ENCODE assay signal across 8 mouse cellular contexts in genomic region chr4:59765385-59766005, GRCm38 (mm10). TPM values are rescaled to one million over a fixed set of nuclear protein-coding genes. Genes with fewer than 3 reads are reported as not detected.
DNase-seq lines count a peak whose midpoint lies in the region; ATAC-seq and TF ChIP-seq lines count a peak whose summit lies in the region.

No protein-coding gene starts in this region.

- H3K4me2 ChIP-seq in neural tube, embryonic 11.5 days (ENCODE audit: low read depth), result no peak overlapping the region
- H3K4me2 ChIP-seq in heart, embryonic 15.5 days, result peak overlapping the region; percentile 29
- H3K4me2 ChIP-seq in liver, postnatal 0 days (ENCODE audit: low read depth, low read length), result peak overlapping the region; percentile 15; the same call in 1 of the 2 replicates
- peak overlapping the region; percentile 33 for H3K4me2 ChIP-seq in stomach, embryonic 16.5 days (ENCODE audit: low read depth, low read length)

- no peak for TF ChIP-seq CTCF in liver, postnatal 0 days (IDR thresholded peaks at IDR 0.05; ENCODE audit: low read depth)

- H3K9me3 ChIP-seq in neural tube, embryonic 11.5 days (ENCODE audit: control insufficient read depth, low read length), result no peaks in the 10 kb centered on the region
- H3K9me3 ChIP-seq in heart, embryonic 15.5 days (replicated peaks), result no peaks in the 10 kb centered on the region
- no peaks in the 10 kb centered on the region for H3K9me3 ChIP-seq in liver, postnatal 0 days (ENCODE audit: low read length)
- no peaks in the 10 kb centered on the region for H3K9me3 ChIP-seq in stomach, embryonic 16.5 days (replicated peaks; ENCODE audit: control insufficient read depth, low read length)

- H3K9ac ChIP-seq in neural tube, embryonic 11.5 days (ENCODE audit: low read length), result no peak overlapping the region
- no peak overlapping the region for H3K9ac ChIP-seq in heart, embryonic 15.5 days
- H3K9ac ChIP-seq in liver, postnatal 0 days (replicated peaks), result no peak overlapping the region
- peak overlapping the region; percentile 14; the same call in 1 of the 2 replicates for H3K9ac ChIP-seq in stomach, embryonic 16.5 days (ENCODE audit: low read length)

- no peak overlapping the region for H3K4me3 ChIP-seq in neural tube, embryonic 11.5 days (ENCODE audit: low read depth, low read length)
- H3K4me3 ChIP-seq in heart, embryonic 15.5 days, result no peak overlapping the region
- no peak overlapping the region; the same call in 1 of the 2 replicates for H3K4me3 ChIP-seq in liver, postnatal 0 days (ENCODE audit: low read depth, low read length)
- H3K4me3 ChIP-seq in stomach, embryonic 16.5 days (replicated peaks; ENCODE audit: low read length), result no peak overlapping the region

- H3K27ac ChIP-seq in neural tube, embryonic 11.5 days (ENCODE audit: low read depth, low read length), result no peak overlapping the region
- peak overlapping the region; percentile 71 for H3K27ac ChIP-seq in heart, embryonic 15.5 days
- peak overlapping the region; percentile 48; the same call in 1 of the 2 replicates for H3K27ac ChIP-seq in liver, postnatal 0 days (ENCODE audit: low read depth)
- peak overlapping the region; percentile 80 for H3K27ac ChIP-seq in stomach, embryonic 16.5 days (ENCODE audit: low read length)

- peaks cover 2% of the 10 kb centered on the region; the same call in 1 of the 2 replicates for H3K36me3 ChIP-seq in neural tube, embryonic 11.5 days (ENCODE audit: control insufficient read depth, insufficient read depth, low read length)
- peaks cover 5% of the 10 kb centered on the region for H3K36me3 ChIP-seq in heart, embryonic 15.5 days
- H3K36me3 ChIP-seq in liver, postnatal 0 days (replicated peaks; ENCODE audit: insufficient read depth, low read length), result peaks cover 7% of the 10 kb centered on the region
- peaks cover 2% of the 10 kb centered on the region; the same call in 1 of the 2 replicates for H3K36me3 ChIP-seq in stomach, embryonic 16.5 days (ENCODE audit: control insufficient read depth, insufficient read depth, low read length)

- ATAC-seq in neural tube, embryonic 11.5 days (ENCODE audit: insufficient read depth, low FRiP score, low TSS enrichment), result peak; percentile 62
- ATAC-seq in heart, embryonic 15.5 days (replicated peaks; ENCODE audit: insufficient number of reproducible peaks, insufficient read depth, low FRiP score, low read depth), result 0 out of 2 replicates have a peak, but pooled peaks have one; percentile 58
- no peak for ATAC-seq in liver, postnatal 0 days
- ATAC-seq in stomach, embryonic 16.5 days (ENCODE audit: insufficient read depth, low FRiP score), result peak; percentile 64
- no peak for ATAC-seq in granulocyte monocyte progenitor cell, adult 5-6 weeks (replicated peaks; ENCODE audit: poor library complexity, severe bottlenecking)

- peak; percentile 37 for DNase-seq in neural tube, embryonic 11.5 days (ENCODE audit: low spot score)
- no peak for DNase-seq in neural tube, embryonic 10.5 days (ENCODE audit: extremely low spot score, low spot score)
- no peak for DNase-seq in liver, postnatal 0 days
- DNase-seq in gastrocnemius, postnatal 4 days (ENCODE audit: low spot score in 2 of 2), result no peak
- no peak for DNase-seq in gastrocnemius, adult 18-20 months (ENCODE audit: low spot score)

- H3K4me1 ChIP-seq in neural tube, embryonic 11.5 days (ENCODE audit: control insufficient read depth, insufficient read depth, low read length), result peaks cover 6% of the 10 kb centered on the region; the same call in 1 of the 2 replicates
- H3K4me1 ChIP-seq in heart, embryonic 15.5 days (replicated peaks), result peaks cover 19% of the 10 kb centered on the region
- no peaks in the 10 kb centered on the region; the same call in 1 of the 2 replicates for H3K4me1 ChIP-seq in liver, postnatal 0 days (ENCODE audit: insufficient read depth)
- H3K4me1 ChIP-seq in stomach, embryonic 16.5 days (ENCODE audit: control insufficient read depth, insufficient read depth, low read length), result peaks cover 7% of the 10 kb centered on the region

- TF ChIP-seq EP300 in liver, postnatal 0 days (IDR thresholded peaks at IDR 0.05; ENCODE audit: low read depth), result no peak

- H3K27me3 ChIP-seq in neural tube, embryonic 11.5 days (ENCODE audit: control insufficient read depth, insufficient read depth, low read length), result no peaks in the 10 kb centered on the region
- H3K27me3 ChIP-seq in heart, embryonic 15.5 days, result no peaks in the 10 kb centered on the region
- no peaks in the 10 kb centered on the region for H3K27me3 ChIP-seq in liver, postnatal 0 days (ENCODE audit: insufficient read depth, low read length)
- no peaks in the 10 kb centered on the region for H3K27me3 ChIP-seq in stomach, embryonic 16.5 days (ENCODE audit: control insufficient read depth, insufficient read depth, low read length)

- 36% methylated on average over 7 of the region's 7 CpGs for WGBS in neural tube, embryonic 11.5 days
- WGBS in heart, embryonic 15.5 days, result 24% methylated on average over 7 of the region's 7 CpGs
- WGBS in liver, postnatal 0 days (ENCODE audit: insufficient replicate concordance), result 44% methylated on average over 7 of the region's 7 CpGs
- WGBS in stomach, embryonic 16.5 days, result 20% methylated on average over 7 of the region's 7 CpGs

RNA-seq across cellular contexts. Expression of gene Inip, which starts 35.9 kb away (rescaled TPM):
- 90.2 and 95.9 TPM in 2 replicates for polyA plus RNA-seq in neural tube, embryonic 11.5 days (2014; fragmentation: Nextera tagmentation; extraction: Ambion mirVana)
- 35.4 and 39.9 TPM in 2 replicates for polyA plus RNA-seq in heart, embryonic 15.5 days (2015; fragmentation: Nextera tagmentation; extraction: Ambion mirVana)
- 11.2 and 12.6 TPM in 2 replicates for polyA plus RNA-seq in liver, postnatal 0 days (2015; fragmentation: Nextera tagmentation; extraction: Ambion mirVana)
- 41.4 and 44.7 TPM in 2 replicates for polyA plus RNA-seq in stomach, embryonic 16.5 days (2015; fragmentation: Nextera tagmentation; extraction: Ambion mirVana)
- total RNA-seq in gastrocnemius, postnatal 4 days (2021), result 1 to 10 TPM; 7.5 to 9.3 TPM
- total RNA-seq in gastrocnemius, adult 18-20 months (2021), result 1 to 10 TPM; 2.6 to 3.3 TPM
- 49.9 and 71.0 TPM in 2 replicates for total RNA-seq in granulocyte monocyte progenitor cell, adult 5-6 weeks (2014; fragmentation: Nextera tagmentation)
- total RNA-seq in granulocyte monocyte progenitor cell, adult 5-6 weeks (2017), result 55.9 and 60.1 TPM in 2 replicates

RNA-seq across cellular contexts. Expression of gene Snx30, which starts 40.1 kb away (rescaled TPM):
- 10.6 and 14.4 TPM in 2 replicates for polyA plus RNA-seq in neural tube, embryonic 11.5 days (2014; fragmentation: Nextera tagmentation; extraction: Ambion mirVana)
- 5.3 and 9.9 TPM in 2 replicates for polyA plus RNA-seq in heart, embryonic 15.5 days (2015; fragmentation: Nextera tagmentation; extraction: Ambion mirVana)
- 3.5 and 4.5 TPM in 2 replicates for polyA plus RNA-seq in liver, postnatal 0 days (2015; fragmentation: Nextera tagmentation; extraction: Ambion mirVana)
- polyA plus RNA-seq in stomach, embryonic 16.5 days (2015; fragmentation: Nextera tagmentation; extraction: Ambion mirVana), result 4.1 and 4.9 TPM in 2 replicates
- total RNA-seq in gastrocnemius, postnatal 4 days (2021), result 10 to 100 TPM; 14.8 to 15.8 TPM
- 1 to 10 TPM; 2.9 to 3.7 TPM for total RNA-seq in gastrocnemius, adult 18-20 months (2021)
- total RNA-seq in granulocyte monocyte progenitor cell, adult 5-6 weeks (2014; fragmentation: Nextera tagmentation), result 18.8 and 23.8 TPM in 2 replicates
- total RNA-seq in granulocyte monocyte progenitor cell, adult 5-6 weeks (2017), result 21.7 and 25.8 TPM in 2 replicates

Comparison
In these comparisons a context has a peak if more than half of its experiments do, and no peak if none do; other contexts are left out.
1. ATAC-seq: peak in neural tube, embryonic 11.5 days (single experiment), heart, embryonic 15.5 days (single experiment) and stomach, embryonic 16.5 days (single experiment); none in liver, postnatal 0 days (single experiment) and granulocyte monocyte progenitor cell, adult 5-6 weeks (single experiment).